Mouse (Mus musculus) ovary, adult 18-20 months (tissue): ENCODE measurements around the gene Dohh.

Experiments used
- DNase-seq: peaks from one replicate; pipeline ENCODE4 v3.0.0; 2022; ENCODE audit warnings: low spot score, mixed read lengths

Dohh gene

GRCm38 (mm10) chr10:81418216-81419070, 34.2 kb downstream of the Dohh start:
- no peak for DNase-seq

DNA sequence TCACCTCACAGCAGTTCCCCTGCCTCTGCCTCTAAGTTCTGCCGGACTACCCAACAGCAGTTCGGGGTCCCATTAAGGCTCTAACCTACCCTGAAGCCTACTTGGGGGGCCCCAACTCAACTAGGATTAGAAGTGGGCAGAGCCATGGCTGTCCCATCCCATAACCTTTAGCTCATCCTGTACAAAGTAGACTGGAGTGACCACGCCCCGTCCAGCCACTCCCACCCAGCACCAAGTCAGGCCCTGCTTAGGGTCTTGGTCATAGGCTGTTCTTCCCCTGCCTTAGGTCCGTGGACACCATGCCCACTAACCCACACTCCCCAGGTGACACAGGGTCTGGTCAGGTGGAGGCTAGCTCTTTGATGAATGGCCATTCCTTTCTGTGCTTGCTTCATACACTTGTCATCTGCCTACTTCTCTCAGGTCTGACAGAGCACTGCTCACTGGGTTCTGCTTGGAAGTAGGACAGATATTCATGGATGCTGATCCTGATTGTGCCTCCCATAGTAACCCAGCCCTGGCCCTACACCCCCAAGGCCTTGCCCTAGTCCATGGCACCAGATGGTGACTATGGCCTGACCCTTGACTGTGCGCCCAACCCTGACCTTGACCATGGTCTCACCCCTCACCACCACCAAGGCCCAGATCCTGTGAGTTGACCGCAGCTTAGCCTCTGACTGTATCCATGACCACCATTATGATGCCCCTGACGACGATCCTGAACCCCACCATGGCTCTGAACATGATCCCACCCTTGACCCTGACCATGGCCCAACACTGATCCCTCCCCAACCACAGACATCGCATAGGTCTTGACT, 35.1 kb downstream of the Dohh start:
- peak; percentile 2 for DNase-seq

DNA sequence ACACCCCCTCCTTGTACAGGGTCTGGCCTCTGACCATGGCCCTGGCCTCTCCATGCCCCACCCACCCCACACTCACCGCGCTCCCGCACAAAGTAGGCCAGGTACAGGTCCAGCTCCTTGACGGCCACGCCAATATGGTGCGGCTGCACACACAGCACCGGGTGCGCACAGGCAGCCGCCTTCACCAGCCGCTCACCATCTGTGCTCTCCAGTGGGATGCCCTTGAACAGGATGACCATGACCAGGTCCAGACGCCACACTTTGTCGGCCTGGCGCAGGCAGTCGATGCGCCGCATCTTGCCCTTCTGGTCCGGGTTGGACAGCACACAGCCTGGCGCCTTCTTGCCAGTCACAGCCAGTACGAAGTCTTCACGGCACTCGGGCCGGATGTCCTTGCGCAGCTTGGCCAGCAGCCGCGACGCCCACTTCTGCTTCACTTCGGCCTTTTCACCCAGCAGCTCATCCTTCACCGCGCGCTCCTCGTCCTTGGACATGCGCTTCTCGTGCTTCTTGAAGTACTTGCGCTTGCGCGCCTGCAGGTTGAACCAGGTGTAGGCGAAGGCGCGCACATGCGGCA, 36.1 kb downstream of the Dohh start:
- DNase-seq, result peak; percentile 70

DNA sequence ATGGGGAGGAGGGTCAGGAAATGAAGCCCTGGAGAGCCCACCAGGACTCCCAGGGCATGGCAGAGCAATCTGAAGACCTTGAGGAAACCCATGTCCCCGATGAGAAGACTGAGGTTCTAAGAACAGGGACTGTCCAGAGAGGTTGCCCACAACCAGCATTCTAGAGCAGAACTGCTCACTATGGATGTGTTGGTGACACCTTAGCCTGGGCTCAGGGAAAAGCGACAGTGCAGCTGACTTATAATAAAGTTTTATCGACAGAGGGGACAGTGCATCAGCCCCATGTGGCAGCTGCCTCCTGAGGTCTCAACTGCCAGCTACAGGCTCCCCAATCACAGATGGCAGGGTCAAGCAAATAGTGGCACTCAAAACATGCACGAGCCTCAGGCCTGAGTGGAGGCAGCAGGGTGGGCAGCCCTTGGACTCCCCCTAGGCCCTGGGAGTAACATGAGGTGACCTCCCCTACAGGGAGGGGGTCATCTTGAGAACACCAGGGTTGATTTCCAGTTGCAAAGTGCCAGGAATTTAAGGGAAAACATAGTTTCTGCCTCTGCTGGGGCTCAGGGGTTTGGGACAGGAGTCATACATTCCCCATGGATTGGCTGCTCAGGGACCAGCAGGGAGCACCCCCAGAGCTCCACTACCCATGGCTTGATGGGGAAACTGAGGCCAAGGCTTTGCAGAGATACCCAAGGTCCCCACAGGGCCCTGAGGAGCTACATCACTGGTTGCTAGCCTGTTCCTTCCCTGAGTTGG, 37.0 kb downstream of the Dohh start:
- peak; percentile 1 for DNase-seq

DNA sequence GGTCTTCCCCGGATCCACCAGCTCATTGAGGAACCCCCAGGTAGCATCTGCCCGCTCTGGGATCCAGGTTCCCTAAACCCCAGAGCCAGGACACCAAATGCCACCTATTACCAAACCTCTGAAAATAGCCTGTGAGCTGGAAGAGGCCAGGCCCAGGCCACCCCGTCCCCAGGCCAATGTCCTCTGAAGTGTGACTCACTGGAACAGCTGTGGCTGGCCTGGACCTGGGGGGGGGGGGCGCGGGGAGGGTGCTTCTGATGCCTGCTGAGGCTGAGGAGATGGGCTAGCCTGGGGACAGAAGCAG, 37.5 kb downstream of the Dohh start:
- no peak for DNase-seq

DNA sequence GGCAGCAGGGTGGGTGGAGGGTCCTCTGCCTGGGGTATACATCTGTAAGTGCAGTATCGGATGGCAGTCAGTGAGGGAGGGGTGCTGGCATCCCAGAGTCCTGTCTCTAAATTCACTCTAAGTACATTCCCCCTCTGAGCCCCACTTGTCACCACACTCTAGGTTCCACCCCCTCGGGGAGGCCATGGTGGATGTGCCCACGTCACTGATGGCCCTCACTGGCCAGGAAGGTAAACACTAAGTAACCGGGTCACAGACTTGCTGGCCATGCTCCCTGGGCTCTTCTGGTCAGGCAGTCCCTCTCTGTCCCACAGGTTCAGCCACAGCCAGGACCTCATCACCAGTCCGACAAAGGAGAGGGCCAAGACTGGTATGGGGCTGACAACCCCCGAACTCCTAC, 38.0 kb downstream of the Dohh start:
- no peak for DNase-seq

DNA sequence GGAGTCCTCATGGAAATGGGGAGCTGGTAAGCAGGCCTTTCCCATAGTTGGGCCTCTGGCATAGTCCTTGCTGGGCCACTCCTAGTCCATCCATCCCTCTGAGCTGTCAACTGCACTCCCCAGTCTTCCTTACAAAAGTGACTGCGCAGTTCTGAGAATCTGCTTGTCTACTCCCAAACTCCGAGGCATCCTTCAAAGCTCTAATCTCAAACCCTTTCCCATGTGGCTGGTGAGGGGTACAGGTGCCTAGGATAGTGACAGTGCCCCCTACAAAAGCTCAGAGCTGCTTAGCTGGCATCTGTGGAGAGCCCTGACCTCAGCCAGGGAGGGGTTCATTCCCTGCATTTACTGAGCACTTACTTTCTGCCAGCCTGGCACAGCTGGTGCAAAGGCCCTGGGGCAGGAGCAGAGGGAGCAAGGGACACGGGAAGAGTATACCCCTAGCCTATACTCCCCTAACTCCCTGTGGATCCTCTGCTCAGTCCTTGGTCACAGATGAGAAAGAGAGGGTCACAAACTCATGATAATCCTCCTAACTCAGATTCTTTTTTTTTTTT, 38.5 kb downstream of the Dohh start:
- DNase-seq, result peak; percentile 1

DNA sequence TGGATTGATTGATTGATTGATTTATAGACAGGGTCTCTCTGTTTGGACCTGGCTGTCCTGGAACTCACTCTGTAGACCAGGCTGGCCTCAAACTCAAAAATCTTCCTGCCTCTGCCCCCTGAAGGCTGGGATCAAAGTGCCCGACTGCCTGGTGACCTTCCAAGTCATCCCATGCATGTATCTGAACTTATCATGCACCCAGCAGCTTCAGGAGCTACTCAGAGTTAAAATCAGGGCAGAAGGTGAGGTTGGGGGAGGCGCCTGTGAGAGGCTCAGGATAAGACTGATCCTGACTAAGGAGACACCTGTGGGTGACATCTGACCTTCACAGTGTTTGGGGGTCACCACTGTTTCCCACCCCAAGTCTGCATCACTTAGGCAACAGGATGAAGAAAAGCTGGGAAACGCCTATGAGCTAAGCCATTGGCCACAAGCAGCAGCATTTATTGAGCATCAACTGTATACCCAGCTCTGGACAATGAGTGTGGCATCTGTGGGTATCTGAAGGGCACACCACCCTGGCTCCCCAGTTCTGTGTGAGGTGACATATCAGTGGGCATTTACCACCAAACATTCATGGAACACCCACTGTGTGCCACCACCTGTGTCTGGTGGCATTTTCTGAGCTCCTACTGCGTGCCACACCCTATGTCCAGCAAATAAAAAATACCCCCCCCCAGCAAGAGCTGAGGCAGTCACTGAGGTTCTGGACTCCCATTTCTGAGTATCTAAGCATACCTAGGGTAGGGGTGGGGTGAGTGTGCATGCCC, 39.4 kb downstream of the Dohh start:
- no peak for DNase-seq

GRCm38 (mm10) chr10:81424246-81425051, 40.2 kb downstream of the Dohh start:
- DNase-seq, result peak; percentile 22

DNA sequence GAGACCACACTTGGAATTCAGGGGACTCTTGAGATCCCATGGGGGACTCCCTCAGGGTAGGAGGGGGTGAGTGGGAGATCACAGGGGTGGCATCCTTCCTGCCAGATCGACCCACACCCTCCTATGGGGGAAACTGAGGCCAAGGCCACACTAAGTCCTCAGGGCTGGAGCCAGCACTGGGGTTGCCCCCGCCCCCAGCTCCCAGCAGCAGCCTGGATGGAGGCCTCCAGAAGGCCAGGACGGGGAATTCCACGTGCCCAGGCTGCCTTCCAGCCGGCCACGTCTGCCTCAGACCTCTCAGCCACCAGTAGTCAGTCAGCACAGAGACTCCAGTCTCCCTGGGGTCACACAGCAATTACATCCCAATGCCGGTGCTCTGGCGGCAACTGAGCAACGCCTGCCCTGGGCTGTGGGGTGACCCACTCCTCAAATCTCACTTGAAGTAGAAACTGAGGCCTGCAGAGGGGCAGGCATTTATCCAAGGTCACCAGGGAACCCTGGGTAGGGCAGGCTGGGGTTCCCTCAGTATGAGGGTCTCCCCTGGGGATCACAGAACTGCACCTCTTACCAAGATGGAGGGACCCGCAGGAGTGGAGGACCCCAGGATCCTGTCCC, 41.1 kb downstream of the Dohh start:
- peak; percentile 34 for DNase-seq

- peak; percentile 15 for DNase-seq
Observed at GRCm38 (mm10) chr10:81426081-81426671, 41.9 kb downstream of the Dohh start.

DNA sequence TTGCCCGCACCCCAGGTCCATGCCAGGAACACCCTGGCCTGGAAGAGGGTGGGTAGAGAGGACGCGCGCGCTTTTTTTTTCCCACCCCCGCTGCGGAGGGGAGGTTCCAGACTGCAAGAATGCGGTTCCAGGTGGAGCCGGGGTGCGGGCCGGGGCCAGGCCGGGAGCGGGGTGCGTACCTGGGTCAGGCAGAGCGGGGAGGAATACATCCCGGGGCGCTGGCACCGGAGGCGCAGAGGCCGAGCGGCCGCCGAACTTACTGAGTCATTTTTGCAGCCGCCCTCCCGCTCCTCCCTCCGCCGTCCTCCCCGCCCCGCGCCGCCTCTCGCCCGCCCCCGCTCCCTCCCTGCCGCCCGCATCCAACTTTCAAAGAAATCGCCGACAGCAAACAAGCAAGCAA, 42.7 kb downstream of the Dohh start:
- DNase-seq, result peak; percentile 47

DNA sequence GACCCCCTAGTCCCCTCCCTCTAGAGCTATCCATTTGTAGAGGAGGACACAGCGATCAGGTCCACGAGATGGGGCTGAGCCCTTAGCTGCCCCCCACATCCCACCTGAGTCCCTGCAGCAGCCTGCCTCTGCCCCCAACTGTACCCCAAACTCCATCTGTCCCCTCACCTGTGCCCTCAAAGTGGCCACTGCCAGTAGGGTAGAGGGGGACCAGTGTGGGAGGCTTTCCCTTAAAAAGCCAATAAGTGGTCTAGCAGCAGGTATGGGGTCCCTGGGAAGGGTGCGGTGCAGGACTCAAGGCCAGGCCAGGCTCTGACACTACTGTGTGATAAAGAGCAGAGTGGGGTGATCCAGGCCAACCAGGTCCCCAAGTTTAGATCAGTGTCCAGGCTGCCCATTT, 43.1 kb downstream of the Dohh start:
- DNase-seq, result no peak

GRCm38 (mm10) chr10:81427804-81428506, 43.7 kb downstream of the Dohh start:
- no peak for DNase-seq

GRCm38 (mm10) chr10:81428507-81428870, 44.3 kb downstream of the Dohh start:
- DNase-seq, result peak; percentile 13

- no peak for DNase-seq
Observed at GRCm38 (mm10) chr10:81429092-81429491, 44.9 kb downstream of the Dohh start.

- DNase-seq, result peak; percentile 80
Observed at GRCm38 (mm10) chr10:81429605-81430061, 45.4 kb downstream of the Dohh start.

- peak; percentile 73 for DNase-seq
Observed at GRCm38 (mm10) chr10:81430141-81430830, 46.1 kb downstream of the Dohh start.
